Mouse (Mus musculus) stomach, postnatal 0 days (tissue): Measurements from ENCODE around the gene Dop1b. TPM values are rescaled to one million over a fixed set of nuclear protein-coding genes. Genes with fewer than 3 reads are reported as not detected.
"Not testable (repeated sequence)": the region's sequence is repeated elsewhere in the genome, so short reads cannot be mapped to it uniquely, and the experiment has no call there.

Experiments used
- ATAC-seq: fragments of 200-750 bp; cut with Nextera tagmentation; 2 replicates; pipeline ENCODE4 v1.8.0; 2017; ENCODE audit not compliant: low FRiP score, low TSS enrichment
- DNase-seq: peaks from one replicate; pipeline ENCODE4 v3.0.0-alpha.2; 2016; ENCODE audit warnings: low spot score
- H3K27ac ChIP-seq: fragments of 300-500 bp; sonication (generic); replicated peaks from 2 replicates; pipeline ENCODE4 v1.5.1; 2014; ENCODE audit warnings: mild to moderate bottlenecking, control low read depth
- H3K27me3 ChIP-seq: fragments of 300-500 bp; sonication (generic); 2 replicates; pipeline ENCODE4 v1.6.1; 2014; ENCODE audit warnings: low read length; ENCODE audit not compliant: control insufficient read depth, insufficient read depth
- H3K36me3 ChIP-seq: fragments of 300-500 bp; sonication (generic); 2 replicates; pipeline ENCODE4 v1.6.1; 2014; ENCODE audit warnings: low read length, mixed read lengths; ENCODE audit not compliant: control insufficient read depth, insufficient read depth
- H3K4me1 ChIP-seq: fragments of 300-500 bp; sonication (generic); replicated peaks from 2 replicates; pipeline ENCODE4 v1.6.1; 2014; ENCODE audit warnings: antibody characterized with exemption; ENCODE audit not compliant: control insufficient read depth, insufficient read depth
- H3K4me2 ChIP-seq: fragments of 300-500 bp; sonication (generic); replicated peaks from 2 replicates; pipeline ENCODE4 v1.6.1; 2014; ENCODE audit warnings: low read depth, mild to moderate bottlenecking, control low read depth, moderate library complexity
- H3K4me3 ChIP-seq: fragments of 300-500 bp; sonication (generic); 2 replicates; pipeline ENCODE4 v1.5.1; 2014; ENCODE audit warnings: low read depth, low read length, control low read depth
- H3K9ac ChIP-seq: fragments of 300-500 bp; sonication (generic); 2 replicates; pipeline ENCODE4 v1.6.1; 2014; ENCODE audit warnings: mild to moderate bottlenecking, low read length, control low read depth, mixed read lengths
- H3K9me3 ChIP-seq: fragments of 300-500 bp; sonication (generic); 2 replicates; pipeline ENCODE4 v1.6.1; 2016; ENCODE audit warnings: low read length; ENCODE audit not compliant: control insufficient read depth
- CTCF ChIP-seq: IDR thresholded peaks from 2 replicates; pipeline ENCODE4 v1.5.1; 2016; ENCODE audit warnings: antibody characterized with exemption, low read depth, mild to moderate bottlenecking, moderate library complexity
- EP300 ChIP-seq: optimal IDR thresholded peaks from 2 replicates; pipeline ENCODE3; 2016; ENCODE audit warnings: antibody characterized with exemption
- WGBS: fragments of 180-500 bp; shearing (Covaris S2); extraction: QIAGEN DNeasy Blood & Tissue Kit; methylation state at CpG from one replicate; pipeline ENCODE4 v1.1.7; 2014; 5-methylcytosine and 5-hydroxymethylcytosine counted together
- polyA plus RNA-seq: library from polyadenylated mRNA; unstranded; fragments of >200 nt; fragmentation: Nextera tagmentation; extraction: Ambion mirVana; gene quantifications from 2 replicates; pipeline ENCODE4 v1.2.1, GENCODE M21; 2015

Gene Dop1b
- 20.1 and 20.9 TPM in 2 replicates for polyA plus RNA-seq

DNA sequence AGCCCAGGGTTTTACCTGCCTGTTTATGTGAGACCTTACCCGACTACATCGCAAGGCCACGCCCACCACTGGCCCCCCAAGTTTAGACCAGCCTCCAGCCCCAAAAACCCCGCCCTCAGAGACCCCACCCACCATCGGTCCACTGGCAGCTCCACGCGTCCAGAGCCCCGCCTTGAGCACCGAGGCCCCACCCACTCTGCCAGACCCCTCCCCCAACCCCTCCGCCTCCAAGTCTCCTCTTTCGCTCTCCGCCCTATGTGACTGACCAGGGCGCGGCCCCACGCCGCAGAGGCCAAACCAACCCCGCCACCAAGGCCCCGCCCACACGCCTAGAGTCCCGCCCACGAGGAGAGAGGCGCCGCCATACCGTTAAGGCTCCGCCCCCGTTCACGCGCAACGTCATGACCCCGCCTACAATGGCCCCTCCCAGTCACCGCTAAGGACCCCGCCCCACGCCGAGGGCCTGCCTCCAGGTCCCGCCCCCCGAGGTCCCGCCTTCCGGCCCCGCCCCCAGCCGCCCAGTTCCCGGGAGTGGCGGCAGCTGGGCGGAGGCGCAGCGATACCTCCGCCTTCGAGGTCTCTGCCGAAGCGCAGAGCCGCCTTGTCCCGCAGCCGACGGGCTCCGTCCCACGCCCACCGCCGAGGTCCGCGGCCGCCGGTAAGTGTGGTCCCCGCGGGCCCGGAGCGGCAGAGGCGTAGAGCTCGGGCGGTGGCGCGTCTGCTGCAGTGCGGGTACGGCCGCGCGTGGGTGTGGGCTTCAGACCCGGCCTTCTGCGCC lies at the start of gene Dop1b:
Dop1b (plus strand) TSS at position 494 of the 778 bp plus-strand sequence.
- Histone ChIP-seq H3K4me2 (peak within 1 kb of the TSS; percentile 99), H3K36me3 (no peaks in the 10 kb centered on the region), H3K9ac (peak within 1 kb of the TSS; percentile 87), H3K27me3 (no peaks in the 10 kb centered on the region), H3K9me3 (no peaks in the 10 kb centered on the region), H3K27ac (peak within 1 kb of the TSS; percentile 88), H3K4me1 (no peaks in the 10 kb centered on the region), H3K4me3 (peak within 1 kb of the TSS; percentile 88)
- DNase-seq (peak; percentile 99), ATAC-seq (peak; percentile 94)
- TF ChIP-seq EP300 (no peak), CTCF (no peak)
- under 1% methylated on average over 61 of the region's 77 CpGs for WGBS

DNA sequence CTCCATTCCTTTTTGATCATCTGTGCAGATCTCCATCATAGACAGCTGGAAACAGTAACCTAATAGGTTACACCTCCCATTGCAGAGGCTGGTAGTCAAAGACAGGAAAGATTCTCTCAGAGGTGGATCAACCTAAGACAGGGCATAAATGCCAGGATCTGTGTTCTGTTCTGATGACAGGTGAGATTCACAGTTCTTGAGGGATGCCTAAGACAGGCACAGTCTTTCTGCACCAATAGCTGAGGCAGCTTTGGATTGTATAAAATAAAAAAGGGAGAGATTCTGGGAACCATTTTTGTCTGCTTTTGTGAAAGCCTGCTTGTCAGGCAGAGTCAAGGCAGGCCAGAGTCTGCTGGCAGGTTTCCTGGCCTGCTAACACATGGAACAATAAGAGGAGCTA lies 43.7 kb upstream of the Dop1b start:
- no peaks in the 10 kb centered on the region for H3K4me1 ChIP-seq
- no peak overlapping the region for H3K4me2 ChIP-seq
- peaks cover 4% of the 10 kb centered on the region; the same call in 1 of the 2 replicates for H3K9me3 ChIP-seq
- no peak for ATAC-seq
- TF ChIP-seq EP300 = no peak
- TF ChIP-seq CTCF = no peak
- H3K27ac ChIP-seq = no peak overlapping the region
- no peak overlapping the region for H3K9ac ChIP-seq
- H3K36me3 ChIP-seq = no peaks in the 10 kb centered on the region
- H3K27me3 ChIP-seq = no peaks in the 10 kb centered on the region
- no peak overlapping the region for H3K4me3 ChIP-seq
- DNase-seq = no peak

DNA sequence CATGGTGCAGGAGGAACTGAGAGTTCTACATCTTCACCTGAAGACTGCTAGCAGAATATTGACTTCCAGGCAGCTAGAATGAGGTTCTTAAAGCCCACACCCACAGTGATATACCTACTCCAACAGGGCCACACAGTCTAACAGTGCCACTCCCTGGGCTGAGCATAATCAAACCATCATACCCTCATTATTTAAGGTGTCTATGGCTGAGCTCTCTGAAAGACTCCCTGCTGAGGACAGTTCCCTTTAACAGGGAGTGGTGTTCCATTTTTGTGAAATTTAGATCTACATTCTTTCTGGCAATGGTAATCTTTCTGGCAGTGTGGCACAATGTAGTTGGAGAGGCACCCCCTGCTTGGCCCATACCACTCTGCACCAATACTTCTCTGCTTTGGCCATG lies 42.2 kb upstream of the Dop1b start:
- DNase-seq (no peak), ATAC-seq (peak; percentile 49)
- Histone ChIP-seq H3K9ac (no peak overlapping the region), H3K27ac (no peak overlapping the region), H3K36me3 (no peaks in the 10 kb centered on the region), H3K27me3 (no peaks in the 10 kb centered on the region), H3K9me3 (peaks cover 4% of the 10 kb centered on the region; the same call in 1 of the 2 replicates), H3K4me1 (no peaks in the 10 kb centered on the region), H3K4me2 (no peak overlapping the region), H3K4me3 (no peak overlapping the region)
- TF ChIP-seq CTCF (no peak), EP300 (no peak)

DNA sequence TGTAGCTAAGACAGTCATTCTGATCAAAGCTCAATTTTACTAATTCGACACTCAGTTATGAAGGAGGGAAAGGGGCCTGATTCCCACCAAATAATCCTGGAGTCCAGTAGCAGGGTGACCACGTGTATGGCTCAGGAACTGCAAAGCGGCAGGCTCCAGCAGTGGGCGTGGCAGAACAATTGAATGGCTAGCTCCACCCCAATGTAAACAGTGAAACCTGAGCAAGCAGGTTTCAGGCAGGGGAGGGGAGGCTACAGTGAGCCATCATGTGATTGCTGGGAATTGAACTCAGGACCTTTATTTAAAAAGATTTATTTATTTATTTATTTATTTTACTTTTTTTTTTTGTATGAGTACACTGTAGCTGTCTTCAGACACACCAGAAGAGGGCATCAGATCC lies 41.2 kb upstream of the Dop1b start:
- H3K9ac ChIP-seq, H3K4me3 ChIP-seq, H3K4me1 ChIP-seq, H3K9me3 ChIP-seq, H3K27me3 ChIP-seq, H3K36me3 ChIP-seq, H3K4me2 ChIP-seq, H3K27ac ChIP-seq: not testable (repeated sequence)
- 33% methylated on average over 4 of the region's 4 CpGs for WGBS
- DNase-seq (peak; percentile 80), ATAC-seq (peak; percentile 77; the same call in 1 of the 2 replicates)

DNA sequence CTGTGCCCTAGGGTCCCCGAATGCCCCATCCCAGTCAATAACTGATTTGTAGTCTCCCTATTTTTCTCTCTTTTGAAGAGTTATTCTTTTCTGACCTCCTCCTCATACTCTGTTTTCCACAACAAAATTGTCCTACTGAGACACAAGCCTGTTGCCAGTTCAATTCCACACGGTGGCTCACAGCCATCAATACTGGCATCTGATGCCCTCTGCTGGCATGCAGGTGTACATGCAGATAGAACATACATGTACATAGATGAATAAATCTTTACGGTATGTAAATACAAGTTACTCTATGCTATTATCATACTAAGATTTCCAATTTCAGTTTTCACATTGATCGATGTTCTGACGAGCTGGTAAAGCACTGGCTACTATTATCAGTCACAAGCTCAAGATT lies 40.6 kb upstream of the Dop1b start:
- ATAC-seq (peak; percentile 53), DNase-seq (no peak)
- H3K9me3 ChIP-seq = peaks cover 4% of the 10 kb centered on the region; the same call in 1 of the 2 replicates
- TF ChIP-seq EP300 = no peak
- TF ChIP-seq CTCF = peak; percentile 64
- no peaks in the 10 kb centered on the region for H3K36me3 ChIP-seq
- H3K4me2 ChIP-seq = no peak overlapping the region
- 88% methylated on average over 5 of the region's 5 CpGs for WGBS
- no peak overlapping the region for H3K27ac ChIP-seq
- H3K4me3 ChIP-seq = no peak overlapping the region
- no peaks in the 10 kb centered on the region for H3K4me1 ChIP-seq
- H3K27me3 ChIP-seq = no peaks in the 10 kb centered on the region
- H3K9ac ChIP-seq = no peak overlapping the region

DNA sequence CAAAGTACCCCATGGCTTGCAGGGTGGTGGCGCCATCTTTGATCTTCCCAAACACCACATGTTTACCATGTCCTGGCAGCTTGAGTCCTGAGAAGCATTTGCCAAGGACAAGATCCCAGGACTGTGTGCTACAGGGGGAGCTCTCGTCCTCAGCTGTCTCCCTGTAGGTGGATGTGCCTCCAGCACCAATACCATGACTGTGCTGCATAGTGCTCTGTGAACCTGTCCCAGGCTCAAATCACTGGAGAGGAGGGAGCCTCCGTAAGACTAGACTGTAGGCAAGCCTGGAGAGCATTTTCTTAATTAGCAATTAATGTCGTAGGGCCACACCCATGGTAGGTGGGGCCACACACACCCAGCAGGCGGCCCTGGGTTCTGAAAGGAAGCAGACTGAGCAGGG lies 35.3 kb upstream of the Dop1b start:
- 78% methylated on average over 5 of the region's 5 CpGs for WGBS

More for the DNA sequence above, 35.3 kb upstream of the Dop1b start:
- TF ChIP-seq EP300 (no peak), CTCF (no peak)
- Histone ChIP-seq H3K27me3 (no peaks in the 10 kb centered on the region), H3K27ac (no peak overlapping the region), H3K36me3 (no peaks in the 10 kb centered on the region), H3K4me3 (no peak overlapping the region), H3K9ac (no peak overlapping the region), H3K4me1 (no peaks in the 10 kb centered on the region), H3K4me2 (no peak overlapping the region), H3K9me3 (no peaks in the 10 kb centered on the region)
- ATAC-seq (no peak), DNase-seq (no peak)
